Mouse (Mus musculus) left cerebral cortex, postnatal 10 days (tissue): ENCODE measurements around the gene Catsper4. TPM values are rescaled to one million over a fixed set of nuclear protein-coding genes. Genes with fewer than 3 reads are reported as not detected.

Source experiments
- DNase-seq, 2 experiments: peaks; one replicate each; pipeline ENCODE4 v3.0.0; 2021 to 2022; ENCODE audit warnings: low spot score in 2 of 2, mixed read lengths in 1 of 2; ENCODE audit errors: extremely low spot score in 1 of 2
- intact Hi-C: fragments of 180-260 bp; cut with DNase I; formaldehyde crosslinking; loops from one replicate; pipeline ENCODE4 v1.15.1; 2025
- total RNA-seq, 2 experiments: library from RNA; stranded (reverse); gene quantifications; 2 replicates each; pipeline ENCODE4 v1.2.3; 2021

Gene Catsper4
- total RNA-seq, 2 experiments from 2014 or later = not detected

DNA sequence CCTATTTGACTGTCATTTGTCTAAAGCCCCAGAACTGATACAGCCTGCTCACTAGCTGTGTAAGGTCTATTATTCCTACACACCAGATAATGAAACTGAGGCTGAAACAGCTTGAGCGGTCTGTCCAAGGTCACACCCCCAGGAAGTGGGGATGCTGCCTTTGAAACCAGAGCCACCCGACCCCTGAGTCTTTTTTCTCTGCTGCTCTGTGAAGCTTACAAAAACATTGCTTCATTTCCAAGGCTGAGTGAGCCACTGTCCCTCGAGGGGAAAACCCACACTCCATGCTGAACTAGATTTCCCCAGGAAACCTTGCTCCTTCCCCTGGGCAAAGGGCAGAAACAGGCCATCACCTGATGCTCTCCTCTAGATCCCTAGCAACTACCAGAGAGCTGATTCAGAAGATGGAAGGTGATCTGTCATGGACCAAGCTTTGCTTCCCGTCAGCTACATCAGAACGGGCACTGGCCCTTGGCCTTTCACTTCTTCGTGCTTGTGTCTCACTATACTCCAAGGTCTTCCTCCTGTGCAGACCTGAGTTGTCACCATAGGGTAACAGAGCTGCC lies 20.6 kb downstream of the Catsper4 start:
- intact Hi-C loops = loop anchor here (10.0 kb wide), 1 partner anchor 118 kb away; no protein-coding TSS in a partner anchor
- no peak for DNase-seq

GRCm38 (mm10) chr4:134203340-134203896 lies 23.8 kb downstream of the Catsper4 start:
- no peak for DNase-seq
- intact Hi-C loops = loop anchor here (10.0 kb wide), 1 partner anchor 121 kb away; no protein-coding TSS in a partner anchor

DNA sequence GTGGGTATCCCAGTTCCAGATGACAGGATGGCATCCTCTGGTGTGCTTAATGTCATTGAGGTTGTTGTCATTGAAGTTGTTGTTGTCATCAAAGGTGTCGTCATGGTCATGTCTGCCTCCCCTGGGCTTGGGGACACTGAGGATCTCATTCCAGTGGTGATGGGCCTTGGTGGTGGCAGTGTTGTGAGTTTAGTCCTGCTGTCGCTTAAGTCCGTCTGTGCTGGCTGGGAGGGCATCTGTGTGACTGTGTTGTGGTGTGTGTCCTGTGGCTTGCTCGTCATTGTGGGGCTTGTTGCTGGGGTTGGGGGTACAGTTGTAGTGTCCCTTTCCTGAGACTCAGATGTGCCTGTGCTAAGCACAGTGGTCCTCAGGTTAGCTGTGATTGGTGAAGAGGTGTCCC lies 24.3 kb downstream of the Catsper4 start, which contains the start of gene Gm7534:
Gene Gm7534, minus strand, starts transcription at position 101 of the 400 bp plus-strand sequence.
- no peak for DNase-seq
- intact Hi-C loops = loop anchor here (10.0 kb wide), 1 partner anchor 122 kb away; no protein-coding TSS in a partner anchor

DNA sequence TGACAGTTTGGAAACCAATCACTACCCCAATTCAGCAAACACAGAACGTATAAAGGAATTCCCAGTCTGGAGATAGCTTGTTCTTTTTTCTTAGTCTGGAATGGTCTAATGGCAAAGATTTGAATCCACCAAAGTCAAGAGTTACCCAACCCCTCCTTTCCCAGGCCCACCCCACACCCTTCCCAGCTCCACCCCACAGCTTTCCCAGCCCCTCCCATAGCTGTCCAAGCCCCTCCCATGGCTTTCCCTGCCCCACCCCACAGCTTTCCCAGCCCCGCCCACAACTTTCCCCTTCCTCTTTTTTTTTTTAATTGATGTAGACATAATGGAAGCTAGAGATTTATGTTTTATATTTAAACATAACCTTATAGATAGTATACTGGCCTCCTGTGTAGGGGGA lies 27.8 kb downstream of the Catsper4 start:
- DNase-seq = no peak
- intact Hi-C loops = no loop called here

- DNase-seq = no peak
- intact Hi-C loops = no loop called here
Observed at GRCm38 (mm10) chr4:134186268-134186667, 40.9 kb downstream of the Catsper4 start.

GRCm38 (mm10) chr4:134185569-134185968 lies 41.6 kb downstream of the Catsper4 start:
- intact Hi-C loops = no loop called here

GRCm38 (mm10) chr4:134183711-134184110 lies 43.5 kb downstream of the Catsper4 start:
- intact Hi-C loops = no loop called here
- DNase-seq = no peak

More at GRCm38 (mm10) chr4:134185569-134185968, 41.6 kb downstream of the Catsper4 start:
- no peak for DNase-seq

DNA sequence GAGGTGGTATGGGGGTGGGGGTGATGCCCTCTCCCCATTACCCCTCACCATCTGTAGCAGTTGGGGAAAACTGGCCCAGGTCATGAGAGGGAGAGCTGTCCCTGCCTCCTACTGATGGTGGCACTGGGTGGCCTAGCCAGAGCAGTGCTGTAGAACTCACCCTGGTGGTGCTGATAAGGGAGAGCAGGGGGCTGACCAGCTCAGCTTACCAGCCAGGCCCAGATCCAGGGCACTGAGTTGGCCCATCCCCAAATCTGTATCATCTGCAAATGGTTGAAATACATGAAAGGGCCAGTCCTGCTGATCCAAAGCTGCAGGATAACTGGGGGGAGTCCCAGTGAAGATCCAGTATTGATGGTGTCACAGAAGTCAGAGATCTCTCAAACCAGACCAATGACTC lies 45.4 kb downstream of the Catsper4 start:
- no peak for DNase-seq
- intact Hi-C loops = no loop called here

- intact Hi-C loops = no loop called here
- no peak for DNase-seq
Observed at GRCm38 (mm10) chr4:134181112-134181511, 46.1 kb downstream of the Catsper4 start.

DNA sequence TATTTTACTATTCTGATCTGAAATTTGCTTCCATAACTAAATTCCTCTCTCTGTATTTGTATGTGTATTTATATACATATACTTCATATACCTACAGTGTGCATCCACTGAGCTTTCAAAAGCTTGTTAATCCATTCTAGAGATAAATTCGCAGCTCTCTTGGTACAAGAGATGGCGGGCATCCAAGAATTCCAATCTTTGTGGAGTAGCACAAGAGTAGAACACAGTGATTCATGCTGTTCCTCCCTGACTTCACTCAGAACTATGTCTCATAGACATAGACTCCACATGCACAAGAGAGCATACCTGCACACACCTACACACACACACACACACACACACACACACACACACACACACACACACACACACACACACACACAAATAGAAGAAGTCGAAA lies 54.8 kb downstream of the Catsper4 start:
- intact Hi-C loops = no loop called here
- DNase-seq = peak in 1 of 2 experiments; percentile 18

DNA sequence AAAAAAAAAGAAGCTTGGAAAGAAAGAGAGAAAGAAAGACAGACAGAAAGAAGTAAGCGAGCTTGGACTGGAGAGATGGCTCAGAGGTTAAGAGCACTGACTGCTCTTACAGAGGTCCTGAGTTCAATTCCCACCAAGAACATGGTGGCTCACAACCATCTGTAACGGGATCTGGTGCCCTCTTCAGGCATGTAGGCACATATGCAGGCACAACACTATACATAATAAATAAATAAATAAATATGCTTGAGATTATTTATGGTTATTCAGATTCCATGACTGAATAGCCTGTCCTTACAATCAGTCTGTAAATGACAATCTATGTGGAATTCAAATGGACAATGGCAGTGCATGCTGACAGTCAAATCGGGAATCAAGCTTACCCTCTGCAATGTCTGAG lies 60.3 kb downstream of the Catsper4 start:
- intact Hi-C loops = no loop called here
- DNase-seq = no peak

- no peak for DNase-seq
- intact Hi-C loops = no loop called here
Observed at GRCm38 (mm10) chr4:134165548-134166465, 61.4 kb downstream of the Catsper4 start.

- intact Hi-C loops = no loop called here
- DNase-seq = no peak
Observed at GRCm38 (mm10) chr4:134165024-134165423, 62.2 kb downstream of the Catsper4 start.

- no peak for DNase-seq
- intact Hi-C loops = no loop called here
Observed at GRCm38 (mm10) chr4:134164591-134164990, 62.6 kb downstream of the Catsper4 start.

Other genes with a start within 250 kb of the Catsper4 start
- 10 to 100 TPM; 57.1 to 61.4 TPM for gene Dhdds, start 226.5 kb downstream of the Catsper4 start, total RNA-seq
- not detected for gene Lin28a, start 208.5 kb downstream of the Catsper4 start, total RNA-seq
- not detected for gene Zfp683, start 173.5 kb downstream of the Catsper4 start, total RNA-seq
- gene Crybg2, start 166.6 kb downstream of the Catsper4 start, total RNA-seq = 1 to 10 TPM; 2.9 to 3.5 TPM
- gene Cd52, start 132.3 kb downstream of the Catsper4 start, total RNA-seq = 1 to 10 TPM; 1.3 to 1.6 TPM
- 10 to 100 TPM; 22.6 to 24.9 TPM for gene Ubxn11, start 124.8 kb downstream of the Catsper4 start, total RNA-seq
- gene Sh3bgrl3, start 98.6 kb downstream of the Catsper4 start, total RNA-seq = 100 to 1,000 TPM; 217 to 225 TPM
- 10 to 100 TPM in 1 of 2 experiments, 1 to 10 TPM in 1; 9.2 to 10.9 TPM for gene Cep85, start 40.3 kb downstream of the Catsper4 start, total RNA-seq
- not detected for gene Gm7534, start 24.4 kb downstream of the Catsper4 start, total RNA-seq
- under 1 TPM; 0.24 to 0.61 TPM for gene Cnksr1, start 11.0 kb upstream of the Catsper4 start, total RNA-seq
- gene E130218I03Rik, start 16.3 kb upstream of the Catsper4 start, total RNA-seq = not detected
- gene Zfp593, start 18.2 kb upstream of the Catsper4 start, total RNA-seq = 10 to 100 TPM; 13.4 to 13.7 TPM
- gene Gm30191, start 19.6 kb upstream of the Catsper4 start, total RNA-seq = not detected
- 1 to 10 TPM; 3.3 to 3.7 TPM for gene Grrp1, start 26.7 kb upstream of the Catsper4 start, total RNA-seq
- gene Pdik1l, start 60.5 kb upstream of the Catsper4 start, total RNA-seq = 10 to 100 TPM; 26.1 to 26.2 TPM
- gene Trim63, start 87.7 kb upstream of the Catsper4 start, total RNA-seq = under 1 TPM; 0.66 to 0.87 TPM
- gene Slc30a2, start 115.8 kb upstream of the Catsper4 start, total RNA-seq = not detected
- 10 to 100 TPM; 29.6 to 31.2 TPM for gene Extl1, start 156.5 kb upstream of the Catsper4 start, total RNA-seq
- gene Pafah2, start 168.9 kb upstream of the Catsper4 start, total RNA-seq = 10 to 100 TPM; 11.3 to 12.9 TPM
- 1,000 to 10,000 TPM; 1,910 to 2,141 TPM for gene Stmn1, start 240.9 kb upstream of the Catsper4 start, total RNA-seq